In the genomic region with DNA sequence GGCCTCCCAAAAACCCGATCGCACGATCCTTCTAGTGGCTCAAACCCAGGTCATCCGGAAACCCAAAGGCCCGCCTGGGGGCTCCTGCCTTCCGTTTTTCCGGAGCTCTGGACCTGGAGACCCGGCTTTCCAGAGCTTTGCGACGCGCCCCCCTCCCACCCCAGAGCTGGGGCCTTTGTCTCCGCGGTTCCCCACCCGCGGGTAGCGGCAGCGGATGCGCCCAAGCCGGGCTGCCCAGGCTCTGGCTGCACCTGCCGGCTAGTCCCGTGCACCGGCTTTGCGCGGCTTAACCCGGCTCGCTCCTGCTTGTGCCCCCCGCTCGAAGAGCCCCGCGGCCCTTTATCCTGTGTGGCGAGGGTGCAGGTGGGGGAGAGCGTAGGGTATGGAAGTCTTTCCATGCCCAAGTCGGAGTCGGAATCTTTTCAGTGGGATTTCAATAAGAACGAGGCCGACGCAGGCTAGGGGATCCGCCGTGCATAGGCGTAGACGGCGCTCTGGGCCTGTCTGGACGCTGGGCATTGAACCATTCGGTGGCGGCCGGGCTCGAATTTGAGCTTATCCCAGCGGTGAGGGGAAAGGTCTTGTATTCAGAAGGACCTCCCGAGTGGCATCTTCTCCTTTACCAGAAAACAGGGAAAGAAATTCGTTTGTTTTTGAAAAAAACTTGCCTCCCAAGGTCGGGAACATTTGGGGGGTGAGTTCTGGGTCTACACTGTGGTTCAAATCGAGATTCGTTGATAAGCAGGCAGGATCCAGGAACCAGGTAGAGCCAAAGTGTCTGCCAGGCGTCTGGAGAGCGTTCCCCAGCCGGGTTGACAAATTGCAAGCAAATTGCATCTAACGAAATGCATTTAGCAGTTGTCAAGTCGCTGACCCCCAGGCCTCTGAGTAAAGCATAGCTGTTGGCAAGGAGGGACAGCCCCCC, we compare ENCODE assay signal across 8 mouse cellular contexts. TPM values are rescaled to one million over a fixed set of nuclear protein-coding genes. Genes with fewer than 3 reads are reported as not detected.
A peak's percentile ranks its signal among the peaks of the same experiment; 100 is the strongest.
DNase-seq lines count a peak whose midpoint lies in the region; ATAC-seq and TF ChIP-seq lines count a peak whose summit lies in the region.

No protein-coding gene starts in this region.

- 1% methylated on average over 58 of the region's 58 CpGs for WGBS in hindbrain, embryonic 13.5 days
- WGBS in midbrain, embryonic 10.5 days, result 1% methylated on average over 58 of the region's 58 CpGs

- no peak for ATAC-seq in hindbrain, embryonic 13.5 days (ENCODE audit: low FRiP score)

- peaks cover 61% of the 10 kb centered on the region for H3K4me1 ChIP-seq in hindbrain, embryonic 13.5 days (replicated peaks)
- peaks cover 69% of the 10 kb centered on the region for H3K4me1 ChIP-seq in midbrain, embryonic 10.5 days

- H3K27me3 ChIP-seq in hindbrain, embryonic 13.5 days, result peaks cover 97% of the 10 kb centered on the region
- peaks cover 100% of the 10 kb centered on the region for H3K27me3 ChIP-seq in midbrain, embryonic 10.5 days (ENCODE audit: low read depth, poor library complexity, severe bottlenecking)

- peak overlapping the region; percentile 54 for H3K4me2 ChIP-seq in hindbrain, embryonic 13.5 days

- H3K27ac ChIP-seq in left cerebral cortex, adult 2 months, result no peak overlapping the region
- peak overlapping the region; percentile 76 for H3K27ac ChIP-seq in hindbrain, embryonic 13.5 days
- peak overlapping the region; percentile 49 for H3K27ac ChIP-seq in midbrain, embryonic 10.5 days (replicated peaks)

- peak overlapping the region; percentile 70 for H3K9ac ChIP-seq in hindbrain, embryonic 13.5 days

- H3K36me3 ChIP-seq in hindbrain, embryonic 13.5 days, result no peaks in the 10 kb centered on the region
- no peaks in the 10 kb centered on the region for H3K36me3 ChIP-seq in midbrain, embryonic 10.5 days

- no peak for TF ChIP-seq CTCF in left cerebral cortex, adult 2 months (IDR thresholded peaks at IDR 0.05)

- no peak for DNase-seq in left cerebral cortex, adult 2 months (ENCODE audit: extremely low spot score in 1 of 2, low spot score in 2 of 2)
- no peak for DNase-seq in left cerebral cortex, postnatal 14 days (ENCODE audit: low spot score in 2 of 2)
- DNase-seq in embryo, embryonic 10.5 days (ENCODE audit: low spot score), result peak; percentile 73
- DNase-seq in midbrain, embryonic 10.5 days (ENCODE audit: low spot score), result peak; percentile 70
- no peak for DNase-seq in right cerebral cortex, postnatal 14 days
- no peak for DNase-seq in right cerebral cortex, postnatal 25 days
- no peak for DNase-seq in layer of hippocampus, postnatal 25 days (ENCODE audit: extremely low spot score in 1 of 2, low spot score in 1 of 2)

- peak overlapping the region; percentile 28 for H3K4me3 ChIP-seq in left cerebral cortex, adult 2 months
- peak overlapping the region; percentile 41 for H3K4me3 ChIP-seq in hindbrain, embryonic 13.5 days
- H3K4me3 ChIP-seq in midbrain, embryonic 10.5 days, result peak overlapping the region; percentile 55

- H3K9me3 ChIP-seq in hindbrain, embryonic 13.5 days, result no peaks in the 10 kb centered on the region
- H3K9me3 ChIP-seq in midbrain, embryonic 10.5 days (replicated peaks), result no peaks in the 10 kb centered on the region

- intact Hi-C loops in left cerebral cortex, adult 2 months (cut with DNase I), result no loop called here
- intact Hi-C loops in left cerebral cortex, postnatal 14 days (cut with DNase I), result no loop called here

RNA-seq across cellular contexts. Expression of gene Gata2, which starts 0.6 kb away (rescaled TPM):
- 1 to 10 TPM; 8.4 to 8.5 TPM for total RNA-seq in left cerebral cortex, adult 2 months (2021)
- 1 to 10 TPM; 4.9 to 6.2 TPM for total RNA-seq in left cerebral cortex, postnatal 14 days (2021)
- 20.6 and 27.0 TPM in 2 replicates for polyA plus RNA-seq in hindbrain, embryonic 13.5 days (2015; fragmentation: Nextera tagmentation; extraction: Ambion mirVana)
- polyA plus RNA-seq in midbrain, embryonic 10.5 days (2016; fragmentation: Nextera tagmentation; extraction: Ambion mirVana), result 19.3 and 36.1 TPM in 2 replicates
- 1 to 10 TPM; 4.7 to 6.2 TPM for total RNA-seq in layer of hippocampus, postnatal 25 days (2021)

RNA-seq across cellular contexts. Expression of gene Dnajb8, which starts 27.8 kb away (rescaled TPM):
- not detected for total RNA-seq in left cerebral cortex, adult 2 months (2021)
- total RNA-seq in left cerebral cortex, postnatal 14 days (2021), result not detected
- polyA plus RNA-seq in hindbrain, embryonic 13.5 days (2015; fragmentation: Nextera tagmentation; extraction: Ambion mirVana), result not detected in 2 replicates
- polyA plus RNA-seq in midbrain, embryonic 10.5 days (2016; fragmentation: Nextera tagmentation; extraction: Ambion mirVana), result not detected in 2 replicates
- not detected for total RNA-seq in layer of hippocampus, postnatal 25 days (2021)

Comparison
In these comparisons a context has a peak if more than half of its experiments do, and no peak if none do; other contexts are left out.
1. DNase-seq: peak in embryo, embryonic 10.5 days (single experiment) and midbrain, embryonic 10.5 days (single experiment); none in left cerebral cortex, adult 2 months (0 of 2), left cerebral cortex, postnatal 14 days (0 of 2), right cerebral cortex, postnatal 14 days (single experiment), right cerebral cortex, postnatal 25 days (single experiment) and layer of hippocampus, postnatal 25 days (0 of 2).
2. Peak in every context shown above with its lines, with median percentiles within 50 percentile points of each other: H3K4me3 ChIP-seq.